ENCODE assay signal across 8 mouse cellular contexts in the genomic region with DNA sequence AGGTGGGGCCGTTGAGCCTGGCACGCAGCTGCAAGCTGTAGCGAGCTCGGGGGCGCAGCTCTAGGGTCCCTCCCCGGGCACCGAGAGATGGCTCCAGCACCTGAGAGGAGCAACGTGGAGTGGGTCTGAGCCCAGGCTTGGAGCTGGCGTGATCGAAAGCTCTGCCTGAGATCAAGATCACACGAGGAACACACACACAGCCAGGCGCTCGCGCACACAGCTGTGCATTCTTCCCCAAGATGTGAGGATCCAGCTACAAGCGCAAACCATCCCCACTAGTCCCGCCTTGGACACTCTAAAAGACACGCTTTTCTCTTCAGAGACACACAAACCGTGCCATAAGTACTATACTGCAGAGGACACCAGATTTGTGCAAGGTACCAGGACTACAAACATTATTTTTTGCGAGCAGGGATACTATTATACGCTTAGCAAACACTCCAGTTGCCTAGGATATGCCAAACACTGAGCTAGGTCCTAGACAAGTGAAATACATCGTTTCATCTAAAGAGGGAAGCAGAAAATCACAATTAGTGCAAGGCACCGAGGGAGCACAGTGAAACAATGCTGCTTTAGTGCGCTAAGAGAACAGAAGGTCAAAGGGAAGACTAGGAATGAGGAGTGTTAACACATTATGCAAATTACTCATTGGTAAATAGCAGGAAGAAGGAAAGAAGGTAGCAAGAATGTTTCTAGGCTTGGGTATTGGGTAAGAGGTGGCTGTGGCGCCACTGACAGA. TPM values are rescaled to one million over a fixed set of nuclear protein-coding genes. Genes with fewer than 3 reads are reported as not detected.
DNase-seq lines count a peak whose midpoint lies in the region; ATAC-seq lines count a peak whose summit lies in the region.

No protein-coding gene starts in this region.

- no peak for ATAC-seq in lung, embryonic 15.5 days (ENCODE audit: borderline replicate concordance, extremely low read depth, low FRiP score, low TSS enrichment)
- no peak for ATAC-seq in forebrain, embryonic 14.5 days
- no peak for ATAC-seq in liver, embryonic 16.5 days (ENCODE audit: low read depth)
- no peak for ATAC-seq in stomach, embryonic 16.5 days (ENCODE audit: insufficient read depth, low FRiP score)
- ATAC-seq in megakaryocyte-erythroid progenitor cell, adult 5-6 weeks (replicated peaks; ENCODE audit: low FRiP score, low TSS enrichment, poor library complexity, severe bottlenecking): no peak

- H3K4me2 ChIP-seq in lung, embryonic 15.5 days: peak overlapping the region; percentile 74
- H3K4me2 ChIP-seq in forebrain, embryonic 14.5 days (ENCODE audit: low read length): peak overlapping the region; percentile 62
- H3K4me2 ChIP-seq in liver, embryonic 16.5 days (ENCODE audit: low read depth, low read length): peak overlapping the region; percentile 28
- H3K4me2 ChIP-seq in stomach, embryonic 16.5 days (ENCODE audit: low read depth, low read length): peak overlapping the region; percentile 73

- DNase-seq in lung, postnatal 4 days: no peak
- DNase-seq in forebrain, embryonic 14.5 days (ENCODE audit: low spot score): peak; percentile 23
- no peak for DNase-seq in right cerebral cortex, adult 18-20 months
- DNase-seq in ovary, adult 18-20 months (ENCODE audit: low spot score): no peak

- H3K9ac ChIP-seq in lung, embryonic 15.5 days: peak overlapping the region; percentile 32; the same call in 1 of the 2 replicates
- H3K9ac ChIP-seq in forebrain, embryonic 14.5 days (ENCODE audit: low read length): peak overlapping the region; percentile 52; the same call in 1 of the 2 replicates
- no peak overlapping the region for H3K9ac ChIP-seq in liver, embryonic 16.5 days (ENCODE audit: low read depth, low read length)
- H3K9ac ChIP-seq in stomach, embryonic 16.5 days (ENCODE audit: low read length): peak overlapping the region; percentile 56

- peaks cover 16% of the 10 kb centered on the region for H3K4me1 ChIP-seq in lung, embryonic 15.5 days
- peaks cover 5% of the 10 kb centered on the region; the same call in 1 of the 2 replicates for H3K4me1 ChIP-seq in forebrain, embryonic 14.5 days (ENCODE audit: control insufficient read depth, insufficient read depth, low read length)
- no peaks in the 10 kb centered on the region for H3K4me1 ChIP-seq in liver, embryonic 16.5 days (ENCODE audit: control insufficient read depth, low read depth, low read length)
- peaks cover 11% of the 10 kb centered on the region; the same call in 1 of the 2 replicates for H3K4me1 ChIP-seq in stomach, embryonic 16.5 days (ENCODE audit: control insufficient read depth, insufficient read depth, low read length)

- WGBS in lung, embryonic 15.5 days: 23% methylated on average over 24 of the region's 24 CpGs
- WGBS in forebrain, embryonic 14.5 days: 27% methylated on average over 24 of the region's 24 CpGs
- 59% methylated on average over 24 of the region's 24 CpGs for WGBS in liver, embryonic 16.5 days (ENCODE audit: insufficient replicate concordance)
- 33% methylated on average over 24 of the region's 24 CpGs for WGBS in stomach, embryonic 16.5 days

- peak overlapping the region; percentile 38 for H3K4me3 ChIP-seq in lung, embryonic 15.5 days
- H3K4me3 ChIP-seq in forebrain, embryonic 14.5 days (ENCODE audit: low read depth, low read length): peak overlapping the region; percentile 31
- H3K4me3 ChIP-seq in liver, embryonic 16.5 days (ENCODE audit: low read depth, low read length): peak overlapping the region; percentile 16; the same call in 1 of the 2 replicates
- peak overlapping the region; percentile 41 for H3K4me3 ChIP-seq in stomach, embryonic 16.5 days (replicated peaks; ENCODE audit: low read length)

- H3K36me3 ChIP-seq in lung, embryonic 15.5 days: no peaks in the 10 kb centered on the region
- H3K36me3 ChIP-seq in forebrain, embryonic 14.5 days (ENCODE audit: control insufficient read depth, insufficient read depth, low read length): no peaks in the 10 kb centered on the region
- no peaks in the 10 kb centered on the region for H3K36me3 ChIP-seq in liver, embryonic 16.5 days (ENCODE audit: control insufficient read depth, insufficient read depth)
- no peaks in the 10 kb centered on the region for H3K36me3 ChIP-seq in stomach, embryonic 16.5 days (ENCODE audit: control insufficient read depth, insufficient read depth, low read length)

- no peaks in the 10 kb centered on the region for H3K9me3 ChIP-seq in lung, embryonic 15.5 days
- H3K9me3 ChIP-seq in forebrain, embryonic 14.5 days (replicated peaks; ENCODE audit: control insufficient read depth, low read length): no peaks in the 10 kb centered on the region
- no peaks in the 10 kb centered on the region for H3K9me3 ChIP-seq in liver, embryonic 16.5 days (replicated peaks; ENCODE audit: control insufficient read depth, low read length)
- no peaks in the 10 kb centered on the region for H3K9me3 ChIP-seq in stomach, embryonic 16.5 days (replicated peaks; ENCODE audit: control insufficient read depth, low read length)

- H3K27ac ChIP-seq in lung, embryonic 15.5 days: no peak overlapping the region
- no peak overlapping the region for H3K27ac ChIP-seq in forebrain, embryonic 14.5 days (ENCODE audit: low read depth, low read length)
- H3K27ac ChIP-seq in liver, embryonic 16.5 days (ENCODE audit: low read length): no peak overlapping the region
- no peak overlapping the region for H3K27ac ChIP-seq in stomach, embryonic 16.5 days (ENCODE audit: low read length)

- 0 out of 2 replicates have a peak, but pooled peaks cover 3% of the 10 kb centered on the region for H3K27me3 ChIP-seq in lung, embryonic 15.5 days
- H3K27me3 ChIP-seq in forebrain, embryonic 14.5 days (replicated peaks; ENCODE audit: control insufficient read depth, insufficient read depth, low read length): no peaks in the 10 kb centered on the region
- H3K27me3 ChIP-seq in liver, embryonic 16.5 days (ENCODE audit: control insufficient read depth, insufficient read depth, low read depth, low read length): no peaks in the 10 kb centered on the region
- H3K27me3 ChIP-seq in stomach, embryonic 16.5 days (ENCODE audit: control insufficient read depth, insufficient read depth, low read length): no peaks in the 10 kb centered on the region

RNA-seq across cellular contexts. Expression of a gene that starts 9.4 kb away (rescaled TPM):
- polyA plus RNA-seq in lung, embryonic 15.5 days (2015; fragmentation: Nextera tagmentation; extraction: Ambion mirVana): 311 and 313 TPM in 2 replicates
- 116 and 151 TPM in 2 replicates for polyA plus RNA-seq in forebrain, embryonic 14.5 days (2014; fragmentation: Nextera tagmentation; extraction: Ambion mirVana)
- 149 and 164 TPM in 2 replicates for polyA plus RNA-seq in liver, embryonic 16.5 days (2015; fragmentation: Nextera tagmentation; extraction: Ambion mirVana)
- polyA plus RNA-seq in stomach, embryonic 16.5 days (2015; fragmentation: Nextera tagmentation; extraction: Ambion mirVana): 192 TPM in 2 replicates
- total RNA-seq in megakaryocyte-erythroid progenitor cell, adult 5-6 weeks (2014; fragmentation: Nextera tagmentation): 88.4 and 106 TPM in 2 replicates
- total RNA-seq in megakaryocyte-erythroid progenitor cell, adult 5-6 weeks (2017): 63.2 and 101 TPM in 2 replicates

RNA-seq across cellular contexts. Expression of a gene that starts 10.7 kb away (rescaled TPM):
- polyA plus RNA-seq in lung, embryonic 15.5 days (2015; fragmentation: Nextera tagmentation; extraction: Ambion mirVana): 0.40 and 0.74 TPM in 2 replicates
- polyA plus RNA-seq in forebrain, embryonic 14.5 days (2014; fragmentation: Nextera tagmentation; extraction: Ambion mirVana): 0.18 and 0.22 TPM in 2 replicates
- polyA plus RNA-seq in liver, embryonic 16.5 days (2015; fragmentation: Nextera tagmentation; extraction: Ambion mirVana): 6.1 and 7.3 TPM in 2 replicates
- 0.48 and 0.50 TPM in 2 replicates for polyA plus RNA-seq in stomach, embryonic 16.5 days (2015; fragmentation: Nextera tagmentation; extraction: Ambion mirVana)
- total RNA-seq in megakaryocyte-erythroid progenitor cell, adult 5-6 weeks (2014; fragmentation: Nextera tagmentation): 2.3 and 5.7 TPM in 2 replicates
- total RNA-seq in megakaryocyte-erythroid progenitor cell, adult 5-6 weeks (2017): 0.47 and 1.7 TPM in 2 replicates

RNA-seq across cellular contexts. Expression of a gene that starts 18.7 kb away (rescaled TPM):
- 95.3 and 107 TPM in 2 replicates for polyA plus RNA-seq in lung, embryonic 15.5 days (2015; fragmentation: Nextera tagmentation; extraction: Ambion mirVana)
- 26.1 and 28.9 TPM in 2 replicates for polyA plus RNA-seq in forebrain, embryonic 14.5 days (2014; fragmentation: Nextera tagmentation; extraction: Ambion mirVana)
- polyA plus RNA-seq in liver, embryonic 16.5 days (2015; fragmentation: Nextera tagmentation; extraction: Ambion mirVana): 79.5 and 85.1 TPM in 2 replicates
- 171 and 204 TPM in 2 replicates for polyA plus RNA-seq in stomach, embryonic 16.5 days (2015; fragmentation: Nextera tagmentation; extraction: Ambion mirVana)
- total RNA-seq in megakaryocyte-erythroid progenitor cell, adult 5-6 weeks (2014; fragmentation: Nextera tagmentation): 118 and 128 TPM in 2 replicates
- 62.4 and 72.5 TPM in 2 replicates for total RNA-seq in megakaryocyte-erythroid progenitor cell, adult 5-6 weeks (2017)

RNA-seq across cellular contexts. Expression of a gene that starts 37.4 kb away (rescaled TPM):
- polyA plus RNA-seq in lung, embryonic 15.5 days (2015; fragmentation: Nextera tagmentation; extraction: Ambion mirVana): 86.0 and 90.9 TPM in 2 replicates
- 119 TPM in 2 replicates for polyA plus RNA-seq in forebrain, embryonic 14.5 days (2014; fragmentation: Nextera tagmentation; extraction: Ambion mirVana)
- 60.9 and 64.3 TPM in 2 replicates for polyA plus RNA-seq in liver, embryonic 16.5 days (2015; fragmentation: Nextera tagmentation; extraction: Ambion mirVana)
- polyA plus RNA-seq in stomach, embryonic 16.5 days (2015; fragmentation: Nextera tagmentation; extraction: Ambion mirVana): 91.0 and 92.0 TPM in 2 replicates
- 91.0 and 111 TPM in 2 replicates for total RNA-seq in megakaryocyte-erythroid progenitor cell, adult 5-6 weeks (2014; fragmentation: Nextera tagmentation)
- 70.2 and 96.7 TPM in 2 replicates for total RNA-seq in megakaryocyte-erythroid progenitor cell, adult 5-6 weeks (2017)

RNA-seq across cellular contexts. Expression of a gene that starts 37.5 kb away (rescaled TPM):
- 6.6 and 7.0 TPM in 2 replicates for polyA plus RNA-seq in lung, embryonic 15.5 days (2015; fragmentation: Nextera tagmentation; extraction: Ambion mirVana)
- 8.0 and 10.0 TPM in 2 replicates for polyA plus RNA-seq in forebrain, embryonic 14.5 days (2014; fragmentation: Nextera tagmentation; extraction: Ambion mirVana)
- polyA plus RNA-seq in liver, embryonic 16.5 days (2015; fragmentation: Nextera tagmentation; extraction: Ambion mirVana): 2.1 and 3.1 TPM in 2 replicates
- polyA plus RNA-seq in stomach, embryonic 16.5 days (2015; fragmentation: Nextera tagmentation; extraction: Ambion mirVana): 6.7 and 6.8 TPM in 2 replicates
- total RNA-seq in megakaryocyte-erythroid progenitor cell, adult 5-6 weeks (2014; fragmentation: Nextera tagmentation): 26.4 and 29.1 TPM in 2 replicates
- 4.3 and 17.6 TPM in 2 replicates for total RNA-seq in megakaryocyte-erythroid progenitor cell, adult 5-6 weeks (2017)
